Mouse (Mus musculus): ENCODE data around the gene Car9. TPM values are rescaled to one million over a fixed set of nuclear protein-coding genes. Genes with fewer than 3 reads are reported as not detected.
"Not testable (repeated sequence)": the region's sequence is repeated elsewhere in the genome, so short reads cannot be mapped to it uniquely, and the experiment has no call there.

Car9 gene
- under 1 TPM in 1 of 2 experiments, not detected in 1; 0.22 TPM for total RNA-seq (2021)

DNA sequence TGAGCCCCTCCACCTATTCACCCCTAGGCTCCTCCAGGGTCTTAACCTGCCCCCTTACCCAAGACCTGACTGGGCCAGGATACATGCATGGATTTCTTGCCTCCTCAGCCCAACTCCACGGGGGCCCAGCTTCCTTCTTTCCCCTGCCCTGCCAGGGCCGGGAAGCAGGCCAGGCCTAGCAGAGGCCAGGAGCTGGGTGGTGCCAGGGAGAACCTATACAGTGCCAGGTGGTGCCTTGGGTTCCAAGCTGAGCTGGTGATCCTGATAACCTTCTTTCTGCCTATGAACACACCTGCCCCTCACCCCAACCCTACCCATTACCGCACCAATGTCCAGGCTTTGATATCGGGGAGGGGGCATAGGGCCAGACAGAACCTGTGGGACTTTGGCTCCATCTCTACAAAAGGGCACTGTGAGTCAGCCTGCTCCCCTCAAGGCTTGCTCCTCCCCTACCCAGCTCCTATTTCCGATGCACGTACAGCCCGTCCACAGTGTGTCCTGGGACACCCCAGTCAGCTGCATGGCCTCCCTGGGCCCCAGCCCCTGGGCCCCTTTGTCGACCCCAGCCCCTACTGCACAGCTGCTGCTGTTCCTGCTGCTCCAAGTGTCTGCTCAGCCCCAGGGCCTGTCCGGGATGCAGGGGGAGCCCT is at the start of gene Car9:
TSS of gene Car9 (plus strand) at position 431 of the 650 bp plus-strand sequence.
- DNase-seq = peak in 1 of 2 experiments; percentile 36
- intact Hi-C loops (cut with DNase I) = no loop called here

DNA sequence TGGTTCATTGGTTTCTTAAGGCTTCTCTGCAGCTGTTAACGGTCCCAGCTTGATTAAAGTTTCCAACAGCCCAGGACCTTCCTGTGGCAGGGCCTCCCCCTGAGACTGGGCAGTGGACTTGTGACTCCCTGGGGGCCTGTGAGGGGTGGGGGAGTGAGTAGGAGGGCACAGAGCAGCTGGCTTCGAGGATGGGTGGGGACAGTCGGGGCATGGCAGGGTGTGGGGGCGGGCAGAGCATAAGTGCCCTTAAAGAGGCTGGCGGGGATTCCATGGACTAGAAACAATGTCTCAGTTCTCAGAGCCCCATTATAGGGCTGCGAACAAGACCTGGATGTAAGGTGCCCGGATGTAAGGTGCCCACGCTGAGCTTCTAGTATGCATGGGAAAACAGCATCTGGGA is 49.6 kb upstream of the Car9 start:
- no peak for DNase-seq
- intact Hi-C loops (cut with DNase I) = no loop called here

DNA sequence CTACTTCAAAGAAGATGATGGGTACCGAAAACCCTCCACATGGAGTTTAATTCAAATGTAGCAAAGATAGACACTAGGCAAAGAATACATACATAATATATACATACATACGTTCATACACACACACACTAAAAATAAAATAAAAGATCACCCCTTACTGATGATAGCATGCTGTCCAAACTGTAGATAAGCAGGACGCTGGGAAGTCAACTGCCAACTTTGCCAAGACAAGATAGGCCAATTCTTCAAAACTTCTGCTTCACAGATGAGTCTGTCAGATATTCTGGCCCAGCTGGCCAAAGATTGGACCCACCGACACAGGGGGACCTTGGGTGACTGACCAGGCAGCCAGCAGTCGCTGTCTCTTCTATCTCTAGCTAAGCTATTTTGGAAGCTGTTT is 43.7 kb upstream of the Car9 start:
- intact Hi-C loops (cut with DNase I) = no loop called here
- no peak for DNase-seq

DNA sequence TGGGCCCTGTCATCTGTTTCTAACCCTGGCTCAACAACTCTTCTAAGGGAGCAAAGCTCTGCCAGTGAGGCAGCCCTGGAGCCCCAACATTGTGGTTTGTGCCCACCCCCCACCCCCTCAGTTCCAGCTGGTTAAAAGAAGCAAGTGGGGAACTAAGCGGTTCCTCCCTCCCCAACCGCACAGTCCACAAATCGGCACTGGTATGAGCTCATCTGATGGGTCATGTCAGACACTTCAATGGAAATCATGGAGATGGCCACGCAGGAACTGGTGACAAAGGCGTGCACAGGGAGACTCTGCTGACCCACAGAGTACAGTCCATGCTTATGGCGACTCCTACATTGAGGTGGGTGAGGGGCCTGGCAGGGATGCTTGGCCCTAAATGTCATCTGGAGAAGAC is 40.8 kb upstream of the Car9 start:
- no peak for DNase-seq
- intact Hi-C loops (cut with DNase I) = no loop called here

DNA sequence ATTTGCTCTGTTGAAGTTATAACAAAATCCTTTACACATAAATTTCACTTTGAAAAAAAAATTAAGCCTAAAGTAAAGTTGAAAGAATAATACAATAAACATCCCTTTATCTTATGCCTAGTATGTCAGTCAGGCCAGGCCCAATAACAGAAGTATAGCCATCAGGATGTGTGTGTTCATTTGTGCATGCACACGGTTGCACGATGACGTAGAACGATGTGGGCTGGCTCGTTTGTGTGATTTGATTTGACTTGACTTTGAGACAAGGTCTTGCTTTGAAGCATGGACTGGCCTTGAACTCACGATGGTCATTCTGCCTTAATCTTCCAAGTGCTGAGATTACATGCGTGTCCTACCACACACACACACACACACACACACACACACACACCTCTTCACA is 39.9 kb upstream of the Car9 start:
- intact Hi-C loops (cut with DNase I) = no loop called here
- no peak for DNase-seq

DNA sequence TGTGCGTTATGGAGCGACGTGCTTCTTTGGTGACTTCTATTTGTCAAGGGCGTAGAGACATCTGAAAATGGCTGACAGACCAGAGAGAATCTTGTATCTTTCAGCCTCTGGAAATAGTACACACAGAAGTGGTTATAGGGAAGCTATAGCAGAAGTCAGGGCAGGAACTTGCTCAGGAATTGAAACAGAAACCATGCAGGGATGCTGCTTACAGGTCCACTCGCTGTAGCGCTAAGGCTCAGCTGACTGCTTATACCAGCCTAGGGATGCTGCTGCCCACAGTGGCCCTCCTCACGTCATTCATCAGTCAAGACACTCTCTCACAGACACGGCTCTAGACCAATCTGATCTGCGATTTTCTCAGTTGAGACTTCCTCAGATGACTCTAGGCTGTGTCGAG is 36.5 kb upstream of the Car9 start:
- no peak for DNase-seq
- intact Hi-C loops (cut with DNase I) = no loop called here

DNA sequence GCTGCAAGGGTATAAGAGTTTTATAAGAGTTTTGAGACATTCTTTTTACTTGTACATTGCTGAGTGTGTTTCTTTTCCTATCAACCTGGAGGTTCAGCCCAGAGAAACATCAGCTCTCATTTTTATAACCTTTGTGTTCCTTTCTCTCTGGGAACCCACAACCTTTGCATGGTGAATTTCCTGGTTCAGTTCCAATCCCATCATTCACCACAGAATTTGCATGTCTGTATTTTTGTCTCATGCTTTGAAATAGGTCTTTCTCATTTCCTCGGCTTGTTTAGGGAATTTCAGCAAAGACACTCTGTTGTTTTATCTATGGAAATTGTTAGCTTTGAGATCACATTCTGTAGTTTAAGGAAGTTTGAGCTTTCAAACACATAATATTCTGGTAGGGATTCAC is 33.1 kb upstream of the Car9 start:
- intact Hi-C loops (cut with DNase I) = no loop called here
- DNase-seq = no peak

DNA sequence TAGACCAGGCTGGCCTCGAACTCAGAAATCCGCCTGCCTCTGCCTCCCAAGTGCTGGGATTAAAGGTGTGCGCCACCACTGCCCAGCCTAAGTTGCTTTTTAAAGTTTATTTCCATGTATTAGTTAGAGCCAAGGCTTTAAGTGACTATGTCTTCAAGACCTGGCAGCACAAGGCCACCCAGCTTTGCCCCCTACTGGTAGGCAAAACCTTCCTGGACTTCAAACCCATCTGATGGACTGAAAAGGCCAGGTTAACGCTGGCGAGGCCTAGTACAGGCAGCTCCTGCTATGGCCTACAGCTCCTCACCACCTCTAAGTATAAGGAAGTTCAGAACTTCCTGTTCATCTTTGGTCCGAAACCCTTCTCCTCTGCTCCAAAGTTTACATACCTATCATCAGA is 30.2 kb upstream of the Car9 start:
- no peak for DNase-seq
- intact Hi-C loops (cut with DNase I) = loop anchor here (5.0 kb wide), 1 partner anchor 209 kb away; the partner anchor contains the start of gene Atp8b5

DNA sequence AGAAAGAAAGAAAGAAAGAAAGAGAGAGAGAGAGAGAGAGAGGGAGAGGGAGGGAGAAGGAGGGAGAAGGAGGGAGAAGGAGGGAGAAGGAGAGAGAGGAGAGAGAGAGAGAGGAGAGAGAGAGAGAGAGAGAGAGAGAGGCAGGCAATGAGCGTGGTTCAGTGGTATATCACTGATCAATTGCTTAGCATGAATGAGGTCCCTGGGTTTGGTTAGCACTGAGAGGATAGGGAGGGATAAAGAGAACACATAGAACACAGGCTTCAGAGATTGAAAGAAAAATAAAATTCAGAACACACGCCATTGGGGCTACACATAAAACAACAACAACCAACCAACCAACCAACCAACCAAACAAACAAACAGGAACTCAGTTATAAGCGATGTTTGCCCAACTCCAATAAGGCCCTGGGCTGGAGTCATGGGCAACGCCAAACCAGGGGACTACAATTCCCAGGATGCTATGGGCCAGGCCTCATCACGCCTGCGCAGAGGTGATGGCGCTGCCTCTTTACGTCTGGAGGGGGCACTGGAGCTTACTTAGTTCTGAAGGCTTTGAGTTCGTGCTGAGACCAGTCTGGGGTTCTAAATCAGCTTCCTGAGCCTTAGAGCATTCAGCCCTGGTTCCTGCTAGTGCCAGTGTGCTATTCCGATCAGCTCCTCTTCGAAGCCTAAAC is 28.8 kb upstream of the Car9 start:
- DNase-seq = peak; percentile 86
- intact Hi-C loops (cut with DNase I) = loop anchor here (2.0 to 5.0 kb wide), 2 partner anchors 35 to 211 kb away; partner anchors contain the start of gene Atp8b5

DNA sequence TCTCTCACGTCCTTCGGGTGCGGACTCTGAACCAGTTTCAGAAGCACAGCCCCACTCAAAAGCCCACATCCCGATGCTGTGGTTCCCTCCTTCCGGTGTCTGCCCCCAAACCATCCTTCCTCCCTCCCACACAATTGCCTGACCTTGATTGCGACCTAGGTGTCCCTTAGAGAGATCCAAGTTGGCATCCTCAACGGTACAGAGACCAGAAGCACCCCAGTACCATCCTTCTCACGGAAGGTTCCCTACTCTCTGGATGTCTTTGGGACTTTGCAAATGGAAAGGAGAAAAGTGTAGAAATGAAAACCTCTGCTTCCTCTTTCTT is 28.3 kb upstream of the Car9 start:
- no peak for DNase-seq
- intact Hi-C loops (cut with DNase I) = loop anchor here (2.0 to 5.0 kb wide), 2 partner anchors 36 to 211 kb away; partner anchors contain the start of gene Atp8b5

DNA sequence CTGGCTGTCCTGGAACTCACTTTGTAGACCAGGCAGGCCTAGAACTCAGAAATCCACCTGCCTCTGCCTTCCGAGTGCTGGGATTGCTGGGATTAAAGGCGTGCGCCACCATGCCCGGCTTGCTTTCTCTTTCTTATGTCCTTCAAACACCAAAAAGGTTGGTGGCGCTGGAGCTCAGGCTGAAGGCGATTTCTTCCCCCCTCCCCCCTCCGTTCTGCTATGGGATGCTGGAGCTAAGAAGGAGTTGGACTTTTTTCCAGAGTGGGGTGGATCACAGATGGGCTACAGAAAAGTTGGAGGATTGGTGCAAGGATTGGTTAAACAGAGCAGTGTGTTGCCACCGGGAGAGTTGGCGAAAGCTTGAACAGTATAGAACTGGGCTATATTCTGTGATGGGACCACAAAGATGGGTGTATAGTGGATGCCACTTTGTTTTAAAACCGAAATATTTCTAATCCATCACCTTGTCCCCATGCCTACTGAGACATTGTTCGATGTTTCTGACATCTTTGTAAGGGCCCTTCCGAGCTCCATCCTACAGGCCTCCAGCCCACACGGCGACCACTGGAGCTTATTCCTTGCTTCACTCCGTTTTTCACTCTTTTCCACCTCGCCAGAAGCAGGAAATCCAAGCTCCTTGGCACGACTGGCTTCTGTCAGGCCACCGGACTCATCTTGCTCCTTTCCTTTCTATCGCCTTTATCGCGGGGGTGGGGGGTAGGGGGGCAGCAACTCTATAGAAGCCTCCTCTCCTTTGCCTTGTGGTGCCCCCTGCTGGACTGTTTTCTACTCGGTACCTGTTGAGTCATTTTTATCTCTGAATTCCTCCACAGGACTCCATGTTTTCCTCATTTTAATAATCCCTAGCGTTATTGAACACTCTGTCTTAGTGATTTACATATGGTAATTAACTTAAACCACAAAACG is 27.6 kb upstream of the Car9 start:
- intact Hi-C loops (cut with DNase I) = loop anchor here (2.0 to 5.0 kb wide), 2 partner anchors 36 to 212 kb away; partner anchors contain the start of gene Atp8b5
- DNase-seq = peak; percentile 68 to 82

DNA sequence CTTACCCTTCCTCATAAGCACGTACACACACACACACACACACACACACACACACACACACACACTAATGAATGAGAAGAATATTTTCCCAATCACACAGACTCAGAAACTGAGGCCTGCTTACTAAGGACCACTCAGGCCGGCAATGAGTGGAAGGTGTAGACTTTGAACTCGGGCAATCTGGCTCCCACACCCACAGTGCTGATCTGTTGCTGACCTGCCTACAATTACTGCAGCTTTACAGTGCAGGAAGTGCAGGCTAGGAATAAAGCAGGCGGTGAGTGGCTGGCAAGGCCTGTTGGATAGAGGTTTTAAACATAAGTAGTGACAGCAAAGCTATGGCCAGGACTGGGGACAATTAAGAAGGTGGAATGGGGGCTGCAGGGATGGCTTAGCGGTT is 25.8 kb upstream of the Car9 start:
- no peak for DNase-seq
- intact Hi-C loops (cut with DNase I) = no loop called here

DNA sequence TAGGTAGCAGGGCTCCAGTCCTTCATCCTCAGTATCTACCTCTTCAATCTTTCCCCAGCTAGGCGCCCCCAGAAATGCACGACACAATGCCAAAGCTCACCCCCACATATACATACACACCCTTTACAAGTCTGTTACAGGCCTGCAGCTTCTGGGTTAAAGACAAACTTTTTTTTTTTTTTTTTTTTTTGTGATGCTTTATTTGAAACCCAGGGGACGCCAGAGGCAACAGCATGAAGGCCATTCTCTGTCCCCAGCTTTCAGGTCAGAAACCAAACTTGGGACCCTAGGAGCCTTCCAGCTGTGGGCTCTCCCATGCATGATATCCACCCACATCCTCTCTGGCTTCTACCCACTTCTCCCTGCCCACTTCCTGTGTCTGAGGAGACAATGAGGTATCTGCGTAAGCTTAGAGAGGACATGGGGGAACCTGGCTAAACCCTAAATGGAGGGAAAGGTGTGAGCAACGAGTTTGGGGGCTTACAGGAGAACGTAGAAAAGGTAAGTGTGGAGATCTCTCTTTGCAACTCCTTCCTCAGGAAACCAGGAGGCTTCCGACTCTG is 24.8 kb upstream of the Car9 start:
- no peak for DNase-seq
- intact Hi-C loops (cut with DNase I) = no loop called here

DNA sequence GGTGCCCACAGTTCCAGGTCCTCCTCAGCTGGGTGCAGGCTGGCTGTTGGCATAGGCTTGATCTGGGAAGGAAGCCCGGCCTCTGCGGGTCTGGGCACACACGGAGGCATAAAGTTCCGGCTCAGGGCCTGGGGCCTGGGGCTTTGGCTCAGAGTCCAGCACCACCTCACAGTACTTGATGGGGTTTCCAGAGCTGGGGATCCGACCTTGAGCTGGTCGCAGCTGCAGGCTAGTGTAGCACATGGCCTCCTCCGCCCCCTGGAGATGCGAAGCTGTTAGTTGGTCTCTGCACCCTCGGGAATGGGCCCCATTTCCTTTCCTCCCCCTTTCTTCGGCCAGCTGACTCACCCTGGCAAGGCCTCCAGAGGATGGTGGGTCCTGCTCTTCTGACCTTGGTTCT is 24.2 kb upstream of the Car9 start:
- intact Hi-C loops (cut with DNase I) = no loop called here
- no peak for DNase-seq

DNA sequence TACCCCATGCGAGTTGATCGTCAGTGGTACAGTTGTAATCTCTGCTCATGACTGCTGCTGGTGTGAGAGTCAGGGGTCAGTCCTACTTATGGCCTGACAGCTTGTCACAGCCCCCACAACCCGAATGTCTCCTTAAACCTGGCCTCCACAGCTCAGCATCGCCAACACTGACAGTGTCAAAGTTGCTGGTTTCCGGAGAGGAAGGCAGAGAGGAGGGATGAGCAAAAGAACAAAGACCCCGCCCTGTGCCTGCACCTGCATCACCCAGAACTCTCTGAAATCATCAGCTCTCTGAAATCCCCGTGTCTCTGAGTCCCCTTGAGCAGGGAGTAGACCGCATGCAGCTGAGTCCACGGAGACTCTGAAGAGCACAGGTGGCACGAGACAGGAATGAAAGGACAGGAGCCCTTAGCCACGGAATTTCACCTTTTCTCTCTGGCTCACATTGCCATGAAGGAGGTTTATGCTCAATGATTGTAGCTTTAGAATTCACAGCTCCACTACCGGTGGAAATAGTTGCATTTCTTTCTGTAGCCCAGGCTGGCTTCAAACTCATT is 23.2 kb upstream of the Car9 start, which contains the start of gene Sit1:
TSS of gene Sit1 (minus strand) at position 200 of the 557 bp plus-strand sequence.
- intact Hi-C loops (cut with DNase I) = no loop called here

DNA sequence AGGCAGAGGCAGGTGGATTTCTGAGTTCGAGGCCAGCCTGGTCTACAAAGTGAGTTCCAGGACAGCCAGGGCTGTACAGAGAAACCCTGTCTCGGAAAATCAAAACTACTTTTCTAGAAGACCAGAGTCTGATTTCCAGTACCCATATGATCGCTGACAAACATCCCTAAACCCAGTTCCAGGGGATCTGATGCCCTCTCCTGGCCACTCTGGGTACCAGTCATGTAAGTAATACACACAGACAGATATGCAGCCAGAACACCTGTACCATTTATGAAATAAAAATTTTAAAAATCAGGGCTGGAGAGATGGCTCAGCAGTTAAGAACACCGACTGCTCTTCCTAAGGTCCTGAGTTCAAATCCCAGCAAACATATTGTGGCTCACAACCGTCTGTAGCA is 21.1 kb upstream of the Car9 start:
- intact Hi-C loops (cut with DNase I) = loop anchor here (5.0 kb wide), 1 partner anchor 103 kb away; the partner anchor contains the start of gene Rusc2
- not testable (repeated sequence) for DNase-seq

More for the DNA sequence above, 23.2 kb upstream of the Car9 start, which contains the start of gene Sit1:
- DNase-seq = no peak

DNA sequence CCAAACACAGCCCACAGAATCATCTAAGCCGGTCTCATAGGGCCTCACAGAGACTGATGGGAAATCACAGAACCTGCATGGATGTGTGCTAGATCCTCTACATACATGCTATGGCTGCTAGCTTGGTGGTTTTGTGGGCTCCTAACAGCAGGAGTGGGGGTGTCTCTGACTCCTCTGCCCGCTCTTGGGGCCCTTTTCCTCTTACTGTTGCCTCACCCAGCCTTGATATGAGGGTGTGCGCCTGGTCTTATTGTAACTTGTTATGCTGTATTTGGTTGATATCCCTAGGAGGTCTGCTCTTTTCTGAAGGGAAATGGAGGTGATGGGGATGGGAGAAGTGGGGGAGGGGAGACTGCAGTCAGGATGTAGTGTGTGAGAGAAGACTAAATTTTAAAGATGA is 17.2 kb upstream of the Car9 start:
- intact Hi-C loops (cut with DNase I) = loop anchor here (1.0 to 5.0 kb wide), 2 partner anchors 68 to 107 kb away; partner anchors contain the start of gene Rusc2
- no peak for DNase-seq

DNA sequence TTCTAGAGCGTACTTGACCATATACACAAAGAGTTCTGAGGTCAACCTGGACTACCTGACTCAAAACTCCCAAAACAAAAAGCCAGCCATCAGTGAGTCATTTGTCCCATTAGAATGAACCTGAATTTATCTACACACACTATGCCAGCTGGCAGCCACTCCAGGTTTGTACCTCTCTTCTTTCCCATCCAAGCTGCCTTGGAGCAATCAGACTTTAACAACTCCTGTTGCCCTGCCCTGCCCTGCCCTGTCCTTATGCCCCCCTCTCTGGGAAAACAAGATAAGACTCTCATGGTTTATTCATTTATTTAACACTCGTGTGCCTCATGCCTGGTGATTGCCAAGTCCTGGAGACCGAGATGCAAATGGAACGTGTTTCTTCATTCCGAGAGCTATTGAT is 16.0 kb upstream of the Car9 start:
- DNase-seq = peak in 1 of 2 experiments; percentile 22
- intact Hi-C loops (cut with DNase I) = no loop called here

DNA sequence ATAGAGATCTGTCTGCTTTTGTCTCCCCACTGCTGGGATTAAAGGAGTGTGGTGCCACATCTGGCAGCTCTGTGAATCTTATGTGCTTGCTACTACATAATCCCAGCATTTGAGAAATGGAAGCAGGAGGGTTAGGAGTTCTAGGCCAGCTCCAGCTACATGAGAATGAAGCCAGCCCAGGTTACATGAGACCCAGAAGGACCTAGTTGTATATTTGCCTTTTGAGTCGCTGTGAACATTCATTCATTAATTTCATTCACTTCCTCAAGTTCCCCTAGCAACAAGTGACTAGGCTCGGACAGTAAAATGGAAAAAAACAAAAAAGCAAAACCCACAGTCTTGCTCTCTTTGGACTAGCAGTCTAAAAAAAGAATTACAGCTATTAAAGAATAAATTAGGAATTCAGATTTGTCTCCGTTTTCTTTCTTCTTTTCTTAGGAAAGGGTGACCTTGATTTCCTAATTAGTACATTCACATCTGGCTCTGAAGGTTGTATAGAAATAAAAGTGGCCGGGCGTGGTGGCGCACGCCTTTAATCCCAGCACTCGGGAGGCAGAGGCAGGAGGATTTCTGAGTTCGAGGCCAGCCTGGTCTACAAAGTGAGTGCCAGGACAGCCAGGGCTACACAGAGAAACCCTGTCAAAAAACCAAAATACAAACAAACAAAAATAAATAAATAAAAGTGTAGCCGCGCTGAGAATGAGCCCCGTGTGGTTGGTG is 14.5 kb upstream of the Car9 start:
- intact Hi-C loops (cut with DNase I) = loop anchor here (2.0 kb wide), 1 partner anchor 69 kb away; no protein-coding TSS in a partner anchor
- no peak for DNase-seq

DNA sequence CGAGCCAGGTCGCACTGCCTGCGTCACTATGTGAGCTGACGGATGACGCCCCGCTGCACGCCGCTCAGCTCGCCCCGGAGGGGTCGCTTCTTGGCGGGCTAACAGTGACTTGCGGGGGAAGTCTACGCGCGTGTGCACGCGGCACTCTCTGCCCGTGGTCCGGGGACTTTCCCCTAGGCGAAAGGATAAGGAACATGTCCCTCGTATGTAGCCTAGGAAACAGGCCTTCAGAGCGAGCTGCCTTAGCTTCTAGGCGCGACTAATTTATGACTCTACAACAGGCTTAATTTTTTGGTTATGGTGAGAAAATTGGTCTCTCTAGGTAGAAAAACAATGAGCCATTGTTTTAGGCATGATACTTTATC is 14.0 kb upstream of the Car9 start, which contains the start of gene Ccdc107:
TSS of gene Ccdc107 (plus strand) at position 80 of the 365 bp plus-strand sequence.
- intact Hi-C loops (cut with DNase I) = loop anchor here (2.0 kb wide), 1 partner anchor 68 kb away; no protein-coding TSS in a partner anchor
- DNase-seq = peak; percentile 84 to 87
